Mouse (Mus musculus) limb, embryonic 13.5 days (tissue): ENCODE measurements at regions not wholly inside any gene's neighbourhood (a gene's known extent, or its start where the extent isn't known, plus 50 kb on each side); places are given as distances from the start of the nearest gene placed in this dataset.

Experiments
- ATAC-seq: fragments of 200-750 bp; cut with Nextera tagmentation; 2 replicates; pipeline ENCODE4 v1.8.0; 2017; ENCODE audit warnings: low read depth, moderate number of reproducible peaks, moderate TSS enrichment; ENCODE audit not compliant: low FRiP score
- H3K27ac ChIP-seq: fragments of 300-500 bp; sonication (generic); 2 replicates; pipeline ENCODE4 v1.5.1; 2015; ENCODE audit warnings: inconsistent platforms, mild to moderate bottlenecking, moderate library complexity
- H3K27me3 ChIP-seq: fragments of 300-500 bp; sonication (generic); 2 replicates; pipeline ENCODE4 v1.6.1; 2015; ENCODE audit warnings: mild to moderate bottlenecking, inconsistent platforms
- H3K36me3 ChIP-seq: fragments of 300-500 bp; sonication (generic); 2 replicates; pipeline ENCODE4 v1.6.1; 2015; ENCODE audit warnings: inconsistent platforms, mild to moderate bottlenecking, moderate library complexity
- H3K4me1 ChIP-seq: fragments of 300-500 bp; sonication (generic); 2 replicates; pipeline ENCODE4 v1.6.1; 2015; ENCODE audit warnings: inconsistent platforms
- H3K4me2 ChIP-seq: fragments of 300-500 bp; sonication (generic); replicated peaks from 2 replicates; pipeline ENCODE4 v1.6.1; 2015; ENCODE audit warnings: inconsistent platforms, mild to moderate bottlenecking, moderate library complexity
- H3K4me3 ChIP-seq: fragments of 300-500 bp; sonication (generic); 2 replicates; pipeline ENCODE4 v1.5.1; 2015; ENCODE audit warnings: moderate library complexity, mild to moderate bottlenecking, inconsistent platforms
- H3K9ac ChIP-seq: fragments of 300-500 bp; sonication (generic); 2 replicates; pipeline ENCODE4 v1.6.1; 2015; ENCODE audit warnings: mild to moderate bottlenecking, inconsistent platforms
- H3K9me3 ChIP-seq: fragments of 300-500 bp; sonication (generic); 2 replicates; pipeline ENCODE4 v1.6.1; 2016; ENCODE audit warnings: inconsistent platforms
- WGBS: fragments of 180-500 bp; shearing (Covaris S2); methylation state at CpG from one replicate; pipeline ENCODE4 v1.1.7; 2015; 5-methylcytosine and 5-hydroxymethylcytosine counted together

GRCm38 (mm10) chr17:15970481-15971350, 139.9 kb upstream of the Rgmb start:
- no peaks in the 10 kb centered on the region for H3K4me1 ChIP-seq
- H3K27me3 ChIP-seq: no peaks in the 10 kb centered on the region
- no peaks in the 10 kb centered on the region for H3K9me3 ChIP-seq
- H3K27ac ChIP-seq: no peak overlapping the region
- no peak overlapping the region for H3K4me2 ChIP-seq
- 62% methylated on average over 6 of the region's 6 CpGs for WGBS
- no peak for ATAC-seq
- no peaks in the 10 kb centered on the region for H3K36me3 ChIP-seq
- H3K4me3 ChIP-seq: no peak overlapping the region
- no peak overlapping the region for H3K9ac ChIP-seq

DNA sequence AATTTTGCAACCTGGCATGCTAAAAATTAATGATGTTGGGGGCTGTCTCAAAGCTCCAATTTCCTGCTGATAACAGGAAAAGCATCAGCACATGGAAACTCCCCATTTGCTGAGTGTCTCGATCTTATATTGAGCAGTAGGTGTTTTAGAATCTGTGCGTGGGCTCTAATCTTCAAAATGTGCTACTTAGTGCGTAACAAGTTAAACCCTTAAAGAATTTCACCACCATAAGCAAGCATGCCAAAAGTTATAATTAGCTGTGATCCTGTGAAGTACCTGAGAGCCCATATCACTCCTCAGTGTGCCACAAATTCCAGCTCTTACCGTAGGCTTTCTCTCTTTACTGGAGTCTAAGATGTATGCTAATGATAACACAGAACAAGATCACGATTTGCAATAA, 137.5 kb upstream of the Rgmb start:
- no peak overlapping the region for H3K4me2 ChIP-seq
- no peak overlapping the region for H3K27ac ChIP-seq
- H3K9ac ChIP-seq: no peak overlapping the region
- no peak overlapping the region for H3K4me3 ChIP-seq
- H3K36me3 ChIP-seq: no peaks in the 10 kb centered on the region
- ATAC-seq: no peak
- no peaks in the 10 kb centered on the region for H3K27me3 ChIP-seq
- H3K4me1 ChIP-seq: no peaks in the 10 kb centered on the region
- no peaks in the 10 kb centered on the region for H3K9me3 ChIP-seq
- WGBS: 75% methylated on average over 5 of the region's 5 CpGs

DNA sequence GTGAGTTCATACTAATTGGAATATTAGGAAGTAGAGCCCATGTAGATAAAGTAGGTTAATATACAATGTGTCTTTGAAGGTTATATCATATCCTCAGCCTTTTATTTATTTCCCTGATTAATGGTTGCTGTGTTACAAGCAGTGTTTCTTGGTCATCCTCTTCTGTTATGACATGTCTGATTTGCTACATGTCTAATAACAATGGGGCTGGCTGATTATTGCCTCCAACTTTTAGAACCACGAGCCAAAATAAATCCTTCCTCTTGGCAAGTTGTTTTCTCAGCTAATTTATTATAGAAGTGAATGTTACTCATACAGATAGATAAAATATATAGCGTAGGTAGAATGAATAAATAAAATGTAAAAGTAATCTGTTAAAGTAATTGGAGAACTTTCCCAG, 124.8 kb upstream of the Rgmb start:
- H3K9me3 ChIP-seq: peaks cover 3% of the 10 kb centered on the region; the same call in 1 of the 2 replicates
- no peak overlapping the region for H3K4me2 ChIP-seq
- no peak for ATAC-seq
- H3K27me3 ChIP-seq: no peaks in the 10 kb centered on the region
- H3K9ac ChIP-seq: no peak overlapping the region
- H3K36me3 ChIP-seq: no peaks in the 10 kb centered on the region
- no peak overlapping the region for H3K27ac ChIP-seq
- H3K4me1 ChIP-seq: no peaks in the 10 kb centered on the region
- H3K4me3 ChIP-seq: no peak overlapping the region
- 78% methylated on average over 2 of the region's 2 CpGs for WGBS

GRCm38 (mm10) chr17:15951641-15952040, 120.8 kb upstream of the Rgmb start:
- Histone ChIP-seq H3K27me3 (no peaks in the 10 kb centered on the region), H3K27ac (no peak overlapping the region), H3K4me1 (no peaks in the 10 kb centered on the region), H3K9me3 (peaks cover 3% of the 10 kb centered on the region; the same call in 1 of the 2 replicates), H3K9ac (no peak overlapping the region), H3K36me3 (no peaks in the 10 kb centered on the region), H3K4me2 (no peak overlapping the region), H3K4me3 (no peak overlapping the region)
- 89% methylated on average over 3 of the region's 3 CpGs for WGBS
- ATAC-seq: no peak

DNA sequence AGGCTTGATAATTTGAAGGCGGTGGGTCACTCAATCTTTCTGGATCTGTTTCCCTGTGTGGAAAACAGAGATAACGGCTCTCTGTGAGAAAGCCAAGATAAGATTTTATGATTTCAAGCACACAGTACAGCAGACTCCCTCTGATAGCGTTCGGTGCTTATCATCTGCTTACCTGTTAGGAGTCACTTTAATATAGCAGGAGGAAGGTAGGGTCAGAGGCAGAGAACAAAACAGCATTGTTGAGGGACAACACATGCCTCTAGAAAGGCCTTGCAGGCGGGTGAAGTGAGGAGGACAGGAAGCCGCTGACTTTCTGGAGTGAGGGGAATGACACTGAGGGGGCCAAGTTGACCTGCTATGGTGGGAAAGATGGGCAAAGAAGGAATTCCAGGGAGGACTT, 118.9 kb upstream of the Rgmb start:
- H3K4me3 ChIP-seq: no peak overlapping the region
- no peak for ATAC-seq
- 77% methylated on average over 6 of the region's 6 CpGs for WGBS
- peaks cover 3% of the 10 kb centered on the region; the same call in 1 of the 2 replicates for H3K9me3 ChIP-seq
- H3K9ac ChIP-seq: no peak overlapping the region
- H3K27ac ChIP-seq: no peak overlapping the region
- no peaks in the 10 kb centered on the region for H3K27me3 ChIP-seq
- no peaks in the 10 kb centered on the region for H3K4me1 ChIP-seq
- no peak overlapping the region for H3K4me2 ChIP-seq
- no peaks in the 10 kb centered on the region for H3K36me3 ChIP-seq

GRCm38 (mm10) chr17:15942378-15942777, 111.5 kb upstream of the Rgmb start:
- H3K9me3 ChIP-seq: no peaks in the 10 kb centered on the region
- WGBS: 66% methylated on average over 4 of the region's 4 CpGs

DNA sequence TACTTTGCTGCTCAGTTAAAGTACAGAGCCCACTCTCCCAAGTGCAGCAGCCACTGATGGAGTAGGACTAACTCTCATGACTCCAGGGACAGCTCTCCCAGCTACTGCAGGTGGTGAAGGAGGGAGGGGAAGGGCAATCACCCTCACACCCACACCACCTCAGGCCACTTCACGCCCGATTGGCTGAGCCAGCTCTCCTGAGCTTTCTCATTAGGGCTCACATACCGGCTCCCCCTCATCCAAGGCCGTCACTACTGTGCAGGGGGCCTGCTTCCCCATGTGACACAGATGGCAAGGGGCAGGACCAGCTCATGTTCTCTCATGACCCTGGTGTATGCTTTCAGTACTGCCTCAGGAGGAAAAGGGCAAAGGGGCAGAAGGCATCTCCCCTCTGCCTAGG, 87.8 kb upstream of the Rgmb start:
- no peak for ATAC-seq
- WGBS: 35% methylated on average over 4 of the region's 4 CpGs
- H3K27me3 ChIP-seq: no peaks in the 10 kb centered on the region
- no peak overlapping the region for H3K4me3 ChIP-seq
- no peaks in the 10 kb centered on the region for H3K9me3 ChIP-seq
- H3K4me1 ChIP-seq: no peaks in the 10 kb centered on the region
- no peak overlapping the region for H3K27ac ChIP-seq
- H3K36me3 ChIP-seq: no peaks in the 10 kb centered on the region
- no peak overlapping the region for H3K4me2 ChIP-seq
- H3K9ac ChIP-seq: no peak overlapping the region

More at GRCm38 (mm10) chr17:15942378-15942777, 111.5 kb upstream of the Rgmb start:
- Histone ChIP-seq H3K36me3 (no peaks in the 10 kb centered on the region), H3K4me2 (no peak overlapping the region), H3K9ac (no peak overlapping the region), H3K27ac (no peak overlapping the region), H3K4me3 (no peak overlapping the region), H3K4me1 (no peaks in the 10 kb centered on the region), H3K27me3 (no peaks in the 10 kb centered on the region)
- ATAC-seq: no peak

DNA sequence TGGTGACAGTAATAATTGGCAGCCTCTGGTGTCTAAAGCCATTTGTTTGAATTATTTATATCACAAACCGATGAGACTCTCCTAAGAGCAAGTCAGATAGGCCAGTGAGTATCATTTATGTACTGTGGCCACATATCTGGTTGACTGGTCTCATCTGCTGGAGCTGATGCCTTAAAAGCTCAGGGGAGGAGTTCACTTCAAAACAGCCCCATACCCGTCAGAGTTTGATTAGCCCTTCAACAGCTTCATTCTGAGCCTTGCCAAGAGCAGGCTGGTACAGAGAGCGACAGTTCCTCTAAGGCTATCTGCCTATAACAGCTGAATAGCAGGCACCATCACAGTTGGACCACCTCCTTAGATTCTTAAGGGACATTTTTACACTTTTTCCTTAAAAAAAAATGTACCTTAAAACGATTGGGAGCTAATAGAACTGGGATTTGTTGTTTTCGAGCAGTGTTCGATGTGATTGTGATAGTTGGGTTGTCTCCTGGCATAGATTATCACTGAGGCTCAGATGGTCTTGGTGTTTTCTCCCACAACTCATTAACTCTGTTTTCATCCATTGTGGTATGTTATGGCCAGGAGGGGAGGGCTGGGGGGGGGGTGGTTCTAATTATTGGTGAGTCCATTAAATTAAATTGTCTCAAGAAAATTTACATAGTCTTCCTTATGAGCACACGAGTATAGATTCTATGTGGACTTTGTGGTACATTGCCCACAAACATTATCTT, 68.0 kb upstream of the Rgmb start:
- H3K4me3 ChIP-seq: no peak overlapping the region
- WGBS: 71% methylated on average over 7 of the region's 7 CpGs
- H3K9ac ChIP-seq: no peak overlapping the region
- no peaks in the 10 kb centered on the region for H3K27me3 ChIP-seq
- H3K4me1 ChIP-seq: no peaks in the 10 kb centered on the region
- no peak overlapping the region for H3K27ac ChIP-seq
- no peaks in the 10 kb centered on the region for H3K36me3 ChIP-seq
- H3K4me2 ChIP-seq: no peak overlapping the region
- H3K9me3 ChIP-seq: no peaks in the 10 kb centered on the region
- ATAC-seq: no peak

DNA sequence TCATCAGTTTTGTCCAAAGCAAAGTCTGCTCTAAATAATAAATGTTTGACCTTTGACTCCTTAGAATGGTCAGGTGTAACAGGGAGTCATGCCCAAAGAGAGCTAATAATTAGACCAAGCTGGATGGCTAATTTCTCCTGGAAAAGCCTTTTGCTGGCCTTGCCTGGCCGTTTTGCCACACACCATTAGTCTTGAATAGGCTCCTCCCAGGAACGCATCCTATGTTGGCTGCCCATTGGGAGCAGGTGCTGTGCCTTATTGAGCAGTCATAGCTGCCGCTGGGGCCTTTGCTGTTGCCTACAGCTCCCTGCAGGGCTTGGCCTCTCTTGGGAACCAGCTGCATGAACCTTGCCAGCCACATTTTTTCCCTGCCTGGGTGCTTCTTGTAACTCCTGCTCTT, 65.1 kb upstream of the Rgmb start:
- Histone ChIP-seq H3K4me1 (no peaks in the 10 kb centered on the region), H3K27me3 (no peaks in the 10 kb centered on the region), H3K9me3 (no peaks in the 10 kb centered on the region), H3K9ac (no peak overlapping the region), H3K36me3 (no peaks in the 10 kb centered on the region), H3K4me2 (no peak overlapping the region), H3K4me3 (no peak overlapping the region), H3K27ac (no peak overlapping the region)
- ATAC-seq: no peak
- 24% methylated on average over 3 of the region's 3 CpGs for WGBS

- no peak overlapping the region for H3K27ac ChIP-seq
- H3K9me3 ChIP-seq: no peaks in the 10 kb centered on the region
- no peak overlapping the region for H3K9ac ChIP-seq
- no peak overlapping the region for H3K4me2 ChIP-seq
- no peaks in the 10 kb centered on the region for H3K36me3 ChIP-seq
- 45% methylated on average over 4 of the region's 4 CpGs for WGBS
- H3K4me3 ChIP-seq: no peak overlapping the region
- ATAC-seq: no peak
- no peaks in the 10 kb centered on the region for H3K27me3 ChIP-seq
- H3K4me1 ChIP-seq: no peaks in the 10 kb centered on the region
These were observed 61.2 kb upstream of the Rgmb start for GRCm38 (mm10) chr17:15891896-15892675.

GRCm38 (mm10) chr17:15890595-15891140, 59.8 kb upstream of the Rgmb start:
- H3K27ac ChIP-seq: no peak overlapping the region
- no peak overlapping the region for H3K4me3 ChIP-seq
- H3K9ac ChIP-seq: no peak overlapping the region
- 84% methylated on average over 4 of the region's 4 CpGs for WGBS
- H3K27me3 ChIP-seq: no peaks in the 10 kb centered on the region
- no peak overlapping the region for H3K4me2 ChIP-seq
- H3K4me1 ChIP-seq: no peaks in the 10 kb centered on the region
- no peaks in the 10 kb centered on the region for H3K36me3 ChIP-seq
- no peak for ATAC-seq
- H3K9me3 ChIP-seq: no peaks in the 10 kb centered on the region

GRCm38 (mm10) chr17:15882803-15883202, 52.0 kb upstream of the Rgmb start:
- Histone ChIP-seq H3K4me1 (peaks cover 3% of the 10 kb centered on the region; the same call in 1 of the 2 replicates), H3K36me3 (no peaks in the 10 kb centered on the region), H3K9me3 (no peaks in the 10 kb centered on the region), H3K4me3 (no peak overlapping the region), H3K27ac (no peak overlapping the region), H3K9ac (no peak overlapping the region), H3K27me3 (no peaks in the 10 kb centered on the region), H3K4me2 (no peak overlapping the region)
- ATAC-seq: no peak
- WGBS: 58% methylated on average over 7 of the region's 7 CpGs
